Comparison of ENCODE assay signal across 7 mouse cellular contexts in the genomic region with DNA sequence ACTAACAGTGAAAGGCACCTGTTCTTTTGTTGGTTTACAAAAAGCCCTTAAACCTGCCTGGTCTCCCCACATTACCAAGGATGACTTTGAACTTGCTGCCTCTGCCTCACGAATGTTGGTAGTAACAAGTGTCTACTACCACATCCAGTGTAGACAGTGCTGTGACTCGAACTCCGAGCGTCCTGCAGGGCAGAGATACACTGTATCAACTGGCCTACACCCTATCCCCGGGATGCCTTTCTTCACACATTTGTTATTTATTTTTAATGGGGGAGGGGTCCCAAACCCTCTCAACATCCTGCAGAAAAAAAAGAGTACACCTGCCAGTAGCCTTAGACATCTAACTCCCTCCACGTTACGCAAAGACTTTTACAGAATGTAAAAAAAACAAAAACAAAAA. TPM values are rescaled to one million over a fixed set of nuclear protein-coding genes. Genes with fewer than 3 reads are reported as not detected.
DNase-seq lines count a peak whose midpoint lies in the region; ATAC-seq and TF ChIP-seq lines count a peak whose summit lies in the region.

No protein-coding gene starts in this region.

- H3K4me1 ChIP-seq in neural tube, embryonic 11.5 days (ENCODE audit: control insufficient read depth, insufficient read depth, low read length): peaks cover 10% of the 10 kb centered on the region
- peaks cover 21% of the 10 kb centered on the region for H3K4me1 ChIP-seq in intestine, embryonic 16.5 days (ENCODE audit: control insufficient read depth, insufficient read depth, low read length)
- peaks cover 6% of the 10 kb centered on the region for H3K4me1 ChIP-seq in olfactory bulb, adult 2 months (ENCODE audit: control insufficient read depth, insufficient read depth, low read length)

- H3K9me3 ChIP-seq in neural tube, embryonic 11.5 days (ENCODE audit: control insufficient read depth, low read length): no peaks in the 10 kb centered on the region
- H3K9me3 ChIP-seq in intestine, embryonic 16.5 days (ENCODE audit: control insufficient read depth, low read length): no peaks in the 10 kb centered on the region

- 0 out of 2 replicates have a peak overlapping the region, but pooled peaks have one; percentile 94 for H3K27ac ChIP-seq in neural tube, embryonic 11.5 days (ENCODE audit: low read depth, low read length)
- H3K27ac ChIP-seq in intestine, embryonic 16.5 days (ENCODE audit: low read length): no peak overlapping the region
- H3K27ac ChIP-seq in olfactory bulb, adult 2 months (ENCODE audit: insufficient read depth, low read depth, low read length): no peak overlapping the region

- TF ChIP-seq CTCF in olfactory bulb, adult 2 months (IDR thresholded peaks at IDR 0.05; ENCODE audit: insufficient read depth, low read depth, low read length): no peak

- H3K27me3 ChIP-seq in neural tube, embryonic 11.5 days (ENCODE audit: control insufficient read depth, insufficient read depth, low read length): no peaks in the 10 kb centered on the region
- no peaks in the 10 kb centered on the region for H3K27me3 ChIP-seq in intestine, embryonic 16.5 days (replicated peaks; ENCODE audit: control insufficient read depth, insufficient read depth, low read length)

- peak overlapping the region; percentile 84 for H3K4me3 ChIP-seq in neural tube, embryonic 11.5 days (ENCODE audit: low read depth, low read length)
- peak overlapping the region; percentile 91 for H3K4me3 ChIP-seq in intestine, embryonic 16.5 days (ENCODE audit: low read length)
- H3K4me3 ChIP-seq in olfactory bulb, adult 2 months (ENCODE audit: insufficient read depth, low read depth, low read length): peak overlapping the region; percentile 99

- 9% methylated on average over 7 of the region's 7 CpGs for WGBS in neural tube, embryonic 11.5 days
- WGBS in intestine, embryonic 16.5 days: 5% methylated on average over 7 of the region's 7 CpGs
- WGBS in olfactory bulb, adult 2 months: 4% methylated on average over 7 of the region's 7 CpGs

- ATAC-seq in neural tube, embryonic 11.5 days (ENCODE audit: insufficient read depth, low FRiP score, low TSS enrichment): no peak
- ATAC-seq in erythroblast, adult 5-6 weeks (replicated peaks; ENCODE audit: low FRiP score, poor library complexity, severe bottlenecking): 0 out of 2 replicates have a peak, but pooled peaks have one; percentile 32
- no peak for ATAC-seq in intestine, embryonic 16.5 days

- H3K9ac ChIP-seq in neural tube, embryonic 11.5 days (ENCODE audit: low read length): peak overlapping the region; percentile 93
- peak overlapping the region; percentile 86 for H3K9ac ChIP-seq in intestine, embryonic 16.5 days (ENCODE audit: low read depth, low read length)

- DNase-seq in neural tube, embryonic 11.5 days (ENCODE audit: low spot score): no peak
- DNase-seq in neural tube, embryonic 10.5 days (ENCODE audit: extremely low spot score, low spot score): no peak
- no peak for DNase-seq in layer of hippocampus, postnatal 14 days (ENCODE audit: low spot score in 2 of 2)
- no peak for DNase-seq in urinary bladder, postnatal 25 days (ENCODE audit: low spot score)

- H3K36me3 ChIP-seq in neural tube, embryonic 11.5 days (ENCODE audit: control insufficient read depth, insufficient read depth, low read length): peaks cover 3% of the 10 kb centered on the region; the same call in 1 of the 2 replicates
- no peaks in the 10 kb centered on the region for H3K36me3 ChIP-seq in intestine, embryonic 16.5 days (ENCODE audit: control insufficient read depth, insufficient read depth, low read length)

- TF ChIP-seq POLR2A in olfactory bulb, adult 2 months (IDR thresholded peaks at IDR 0.05; ENCODE audit: insufficient read depth, low read depth, low read length): no peak

- H3K4me2 ChIP-seq in neural tube, embryonic 11.5 days (ENCODE audit: low read depth): peak overlapping the region; percentile 71
- peak overlapping the region; percentile 77 for H3K4me2 ChIP-seq in intestine, embryonic 16.5 days (ENCODE audit: low read depth, low read length)

RNA-seq across cellular contexts. Expression of gene Pcgf6, which starts 0.9 kb away (rescaled TPM):
- 31.0 and 33.5 TPM in 2 replicates for polyA plus RNA-seq in neural tube, embryonic 11.5 days (2014; fragmentation: Nextera tagmentation; extraction: Ambion mirVana)
- 6.1 and 9.2 TPM in 2 replicates for total RNA-seq in erythroblast, adult 5-6 weeks (2015; ENCODE audit: low replicate concordance)
- total RNA-seq in erythroblast, adult 5-6 weeks (2017; ENCODE audit: low replicate concordance): 1.9 and 2.5 TPM in 2 replicates
- polyA plus RNA-seq in intestine, embryonic 16.5 days (2015; fragmentation: Nextera tagmentation; extraction: Ambion mirVana): 16.1 and 16.7 TPM in 2 replicates
- not detected in 2 replicates for polyA plus RNA-seq in olfactory bulb, adult 2 months (2012; ENCODE audit: insufficient read depth, insufficient read length, low replicate concordance, missing spikeins)
- 10 to 100 TPM; 18.9 to 19.4 TPM for total RNA-seq in layer of hippocampus, postnatal 14 days (2021)

RNA-seq across cellular contexts. Expression of gene Taf5, which starts 17.7 kb away (rescaled TPM):
- polyA plus RNA-seq in neural tube, embryonic 11.5 days (2014; fragmentation: Nextera tagmentation; extraction: Ambion mirVana): 10.3 and 12.8 TPM in 2 replicates
- total RNA-seq in erythroblast, adult 5-6 weeks (2015; ENCODE audit: low replicate concordance): 2.1 and 5.2 TPM in 2 replicates
- total RNA-seq in erythroblast, adult 5-6 weeks (2017; ENCODE audit: low replicate concordance): 11.7 and 13.9 TPM in 2 replicates
- polyA plus RNA-seq in intestine, embryonic 16.5 days (2015; fragmentation: Nextera tagmentation; extraction: Ambion mirVana): 3.6 and 3.8 TPM in 2 replicates
- polyA plus RNA-seq in olfactory bulb, adult 2 months (2012; ENCODE audit: insufficient read depth, insufficient read length, low replicate concordance, missing spikeins): not detected in 2 replicates
- total RNA-seq in layer of hippocampus, postnatal 14 days (2021): 1 to 10 TPM; 5.2 to 6.1 TPM

RNA-seq across cellular contexts. Expression of gene Nt5c2, which starts 34.9 kb away (rescaled TPM):
- 68.3 and 71.7 TPM in 2 replicates for polyA plus RNA-seq in neural tube, embryonic 11.5 days (2014; fragmentation: Nextera tagmentation; extraction: Ambion mirVana)
- 20.2 and 22.4 TPM in 2 replicates for total RNA-seq in erythroblast, adult 5-6 weeks (2015; ENCODE audit: low replicate concordance)
- 20.9 and 22.4 TPM in 2 replicates for total RNA-seq in erythroblast, adult 5-6 weeks (2017; ENCODE audit: low replicate concordance)
- polyA plus RNA-seq in intestine, embryonic 16.5 days (2015; fragmentation: Nextera tagmentation; extraction: Ambion mirVana): 37.6 and 45.3 TPM in 2 replicates
- polyA plus RNA-seq in olfactory bulb, adult 2 months (2012; ENCODE audit: insufficient read depth, insufficient read length, low replicate concordance, missing spikeins): not detected in 2 replicates
- 10 to 100 TPM; 68.8 to 69.3 TPM for total RNA-seq in layer of hippocampus, postnatal 14 days (2021)

RNA-seq across cellular contexts. Expression of gene Ina, which starts 35.3 kb away (rescaled TPM):
- polyA plus RNA-seq in neural tube, embryonic 11.5 days (2014; fragmentation: Nextera tagmentation; extraction: Ambion mirVana): 276 and 332 TPM in 2 replicates
- total RNA-seq in erythroblast, adult 5-6 weeks (2015; ENCODE audit: low replicate concordance): not detected in 2 replicates
- total RNA-seq in erythroblast, adult 5-6 weeks (2017; ENCODE audit: low replicate concordance): not detected in 2 replicates
- 5.6 and 7.9 TPM in 2 replicates for polyA plus RNA-seq in intestine, embryonic 16.5 days (2015; fragmentation: Nextera tagmentation; extraction: Ambion mirVana)
- polyA plus RNA-seq in olfactory bulb, adult 2 months (2012; ENCODE audit: insufficient read depth, insufficient read length, low replicate concordance, missing spikeins): not detected in 2 replicates
- total RNA-seq in layer of hippocampus, postnatal 14 days (2021): 100 to 1,000 TPM; 185 to 190 TPM

RNA-seq across cellular contexts. Expression of gene Usmg5, which starts 40.6 kb away (rescaled TPM):
- polyA plus RNA-seq in neural tube, embryonic 11.5 days (2014; fragmentation: Nextera tagmentation; extraction: Ambion mirVana): 1,081 and 1,145 TPM in 2 replicates
- 199 and 243 TPM in 2 replicates for total RNA-seq in erythroblast, adult 5-6 weeks (2015; ENCODE audit: low replicate concordance)
- 86.3 and 111 TPM in 2 replicates for total RNA-seq in erythroblast, adult 5-6 weeks (2017; ENCODE audit: low replicate concordance)
- 1,592 and 1,616 TPM in 2 replicates for polyA plus RNA-seq in intestine, embryonic 16.5 days (2015; fragmentation: Nextera tagmentation; extraction: Ambion mirVana)
- polyA plus RNA-seq in olfactory bulb, adult 2 months (2012; ENCODE audit: insufficient read depth, insufficient read length, low replicate concordance, missing spikeins): not detected in 2 replicates
- total RNA-seq in layer of hippocampus, postnatal 14 days (2021): 100 to 1,000 TPM; 874 to 891 TPM
